Mouse (Mus musculus): Measurements from ENCODE around the gene Rapgef4.

Gene Rapgef4

DNA sequence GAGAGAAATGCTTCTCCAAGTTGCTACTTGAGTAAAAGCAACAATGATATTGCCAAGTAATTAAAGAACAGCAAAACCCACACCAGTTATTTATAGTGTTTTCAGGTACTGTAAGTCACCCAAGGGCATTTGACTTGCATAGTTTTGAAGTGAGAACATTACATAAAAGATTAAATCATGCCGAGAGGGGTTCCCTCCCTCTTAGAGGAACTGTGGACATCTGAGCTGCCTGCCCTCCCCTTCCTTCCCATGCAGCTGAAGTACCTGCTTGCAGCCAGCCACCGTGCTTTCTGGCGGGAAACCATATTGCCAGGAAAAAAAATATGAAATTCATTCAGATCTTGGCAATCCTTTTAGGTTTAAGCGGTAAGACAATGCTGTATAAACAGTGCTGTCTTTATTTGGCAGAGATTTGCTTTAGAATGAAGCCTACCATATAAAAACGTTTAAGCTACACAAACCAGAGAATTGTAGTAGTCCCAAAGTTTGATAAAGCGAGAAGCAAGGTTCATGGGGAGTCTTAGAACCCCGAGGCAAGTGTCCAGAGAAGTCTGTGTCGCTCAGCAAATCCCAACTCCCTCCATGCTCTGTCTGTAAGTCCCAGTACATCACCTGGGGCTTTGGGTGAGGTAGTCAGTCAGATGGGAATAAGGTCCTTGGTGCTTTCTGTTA is 174.2 kb downstream of the Rapgef4 start:
- DNase-seq: no peak

- no peak for DNase-seq
Measured at GRCm38 (mm10) chr2:72156484-72156883, 175.4 kb downstream of the Rapgef4 start.

GRCm38 (mm10) chr2:72157561-72157960 is 176.5 kb downstream of the Rapgef4 start:
- no peak for DNase-seq

- DNase-seq: no peak
Measured at GRCm38 (mm10) chr2:72158045-72158444, 177.0 kb downstream of the Rapgef4 start.

- DNase-seq: no peak
Measured at GRCm38 (mm10) chr2:72158691-72159225, 177.7 kb downstream of the Rapgef4 start.

DNA sequence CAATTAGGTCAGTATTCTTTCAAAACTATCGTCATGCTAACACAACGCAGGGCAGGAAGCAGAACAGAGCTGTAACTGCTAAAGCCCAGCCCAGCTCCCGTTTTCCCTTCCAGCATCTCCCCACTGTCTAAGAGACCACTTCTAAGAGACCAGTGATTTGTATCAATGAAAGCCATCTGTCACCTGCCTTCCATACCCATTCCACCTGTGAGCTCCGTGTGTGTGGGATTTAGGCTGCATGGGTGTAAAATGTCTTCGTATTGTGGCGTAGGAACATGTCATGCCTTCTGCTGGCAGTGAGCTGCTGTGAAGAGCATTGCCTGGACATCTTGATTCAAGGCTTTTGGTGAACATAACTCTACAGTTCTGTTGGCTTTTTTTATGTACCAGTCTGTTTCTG is 178.2 kb downstream of the Rapgef4 start:
- DNase-seq: no peak

GRCm38 (mm10) chr2:72165136-72165854 is 184.3 kb downstream of the Rapgef4 start:
- DNase-seq: peak; percentile 54 to 58

DNA sequence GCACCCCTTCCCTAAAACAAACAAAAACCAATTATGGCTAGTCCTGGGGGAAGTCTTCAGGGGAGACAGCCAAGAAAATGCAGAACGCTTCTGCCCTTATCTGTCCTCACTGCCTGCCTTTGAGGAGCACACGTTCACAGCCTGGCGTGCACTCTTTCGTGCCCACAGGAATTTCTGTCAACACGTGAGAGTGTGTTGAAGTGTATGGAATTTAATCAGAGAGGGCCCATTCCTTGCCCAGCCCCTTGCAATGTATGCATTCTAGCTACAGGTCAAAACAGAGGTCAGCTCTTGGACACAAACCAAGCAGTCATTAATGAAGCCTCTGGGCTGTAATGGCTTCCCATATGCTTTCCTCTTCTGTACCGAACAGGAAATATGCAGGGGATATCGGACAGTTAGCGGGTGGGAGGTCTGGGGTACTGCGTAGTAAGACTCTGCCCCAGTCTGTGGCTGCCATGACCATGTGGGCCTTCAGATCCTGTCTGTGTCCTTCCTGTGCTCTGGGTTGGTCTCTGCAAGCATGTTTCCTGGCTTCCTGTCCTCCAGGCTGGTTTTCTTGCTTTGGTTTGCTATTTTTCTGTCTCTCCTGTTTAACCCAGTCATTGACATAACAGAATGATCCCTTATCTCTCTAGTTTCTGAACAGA is 188.5 kb downstream of the Rapgef4 start:
- no peak for DNase-seq

- DNase-seq: no peak
Measured at GRCm38 (mm10) chr2:72170546-72170945, 189.5 kb downstream of the Rapgef4 start.

DNA sequence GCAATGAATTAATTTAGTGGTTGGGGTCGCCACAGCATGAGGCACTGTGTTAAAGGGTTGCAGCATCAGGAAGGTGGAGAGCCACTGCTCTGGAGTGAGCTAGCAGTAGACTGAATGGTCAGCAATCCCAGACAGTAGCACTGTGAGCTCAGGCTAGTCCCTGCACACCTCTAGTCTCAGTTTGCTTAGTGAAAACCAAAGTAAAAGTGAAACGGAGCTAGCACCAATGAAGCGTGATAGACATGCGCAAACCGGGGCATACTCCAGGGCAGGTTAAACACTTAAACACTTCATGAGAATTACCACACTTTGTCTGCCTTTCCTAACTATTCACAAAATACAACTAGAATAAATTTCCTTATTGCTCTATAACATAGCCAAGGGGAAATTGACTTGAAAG is 190.2 kb downstream of the Rapgef4 start:
- no peak for DNase-seq

DNA sequence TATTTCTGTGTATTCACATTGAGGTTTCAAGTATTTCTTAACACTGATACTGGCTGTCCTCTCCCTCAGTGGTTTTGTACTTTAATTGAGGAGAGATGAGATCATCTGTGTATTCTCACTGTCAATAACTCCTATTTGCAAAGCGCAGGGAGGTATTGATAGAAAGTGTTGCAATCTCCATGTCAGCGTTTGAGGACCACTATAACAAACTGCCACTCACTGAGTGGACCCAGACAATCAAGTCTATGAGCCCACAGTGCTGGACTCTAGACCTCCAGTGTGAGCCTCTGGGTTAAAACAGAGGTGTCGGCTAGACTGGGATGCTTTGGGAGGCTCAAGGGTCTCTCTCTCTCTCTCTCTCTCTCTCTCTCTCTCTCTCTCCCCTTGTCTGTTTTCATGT is 192.0 kb downstream of the Rapgef4 start:
- DNase-seq: no peak

DNA sequence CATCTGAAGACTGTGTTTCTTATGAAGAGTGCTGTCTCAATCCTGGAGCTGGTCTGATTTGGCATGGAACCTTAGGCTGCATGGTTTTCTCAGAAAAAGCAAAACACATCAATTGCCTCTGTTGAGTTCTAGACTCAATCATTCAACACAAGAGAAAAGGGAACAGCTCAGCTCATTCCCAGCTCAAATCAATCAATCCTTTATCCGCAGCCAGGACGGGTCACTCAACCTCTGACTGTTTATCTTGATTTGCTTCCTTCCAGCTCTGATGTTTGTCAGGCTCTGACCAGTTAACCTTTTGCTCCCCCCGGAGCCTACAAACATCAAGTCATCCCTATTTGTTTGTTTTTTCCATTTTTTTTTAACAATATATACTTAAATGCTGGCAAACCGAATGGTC is 192.8 kb downstream of the Rapgef4 start:
- DNase-seq: no peak

DNA sequence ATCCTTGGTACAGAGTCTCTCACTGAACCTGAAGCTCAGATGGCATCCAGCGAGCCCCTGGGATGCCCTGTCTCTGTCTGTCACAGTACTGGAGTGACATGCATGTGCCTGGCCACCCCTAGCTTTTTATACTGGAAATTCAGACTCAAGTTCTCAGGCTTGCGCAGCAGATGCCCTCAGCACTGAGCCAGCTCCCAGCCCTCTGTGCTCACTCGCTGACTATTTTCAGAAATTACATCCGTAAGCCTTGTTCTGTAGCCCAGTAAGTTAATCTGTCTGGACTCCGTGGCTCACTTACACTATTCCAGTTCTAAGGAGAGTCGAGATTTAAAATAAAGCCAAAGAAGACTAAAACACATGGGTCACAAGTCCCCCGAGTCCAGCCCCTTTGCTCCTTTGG is 194.5 kb downstream of the Rapgef4 start:
- DNase-seq: no peak

- no peak for DNase-seq
Measured at GRCm38 (mm10) chr2:72175971-72176370, 194.9 kb downstream of the Rapgef4 start.

DNA sequence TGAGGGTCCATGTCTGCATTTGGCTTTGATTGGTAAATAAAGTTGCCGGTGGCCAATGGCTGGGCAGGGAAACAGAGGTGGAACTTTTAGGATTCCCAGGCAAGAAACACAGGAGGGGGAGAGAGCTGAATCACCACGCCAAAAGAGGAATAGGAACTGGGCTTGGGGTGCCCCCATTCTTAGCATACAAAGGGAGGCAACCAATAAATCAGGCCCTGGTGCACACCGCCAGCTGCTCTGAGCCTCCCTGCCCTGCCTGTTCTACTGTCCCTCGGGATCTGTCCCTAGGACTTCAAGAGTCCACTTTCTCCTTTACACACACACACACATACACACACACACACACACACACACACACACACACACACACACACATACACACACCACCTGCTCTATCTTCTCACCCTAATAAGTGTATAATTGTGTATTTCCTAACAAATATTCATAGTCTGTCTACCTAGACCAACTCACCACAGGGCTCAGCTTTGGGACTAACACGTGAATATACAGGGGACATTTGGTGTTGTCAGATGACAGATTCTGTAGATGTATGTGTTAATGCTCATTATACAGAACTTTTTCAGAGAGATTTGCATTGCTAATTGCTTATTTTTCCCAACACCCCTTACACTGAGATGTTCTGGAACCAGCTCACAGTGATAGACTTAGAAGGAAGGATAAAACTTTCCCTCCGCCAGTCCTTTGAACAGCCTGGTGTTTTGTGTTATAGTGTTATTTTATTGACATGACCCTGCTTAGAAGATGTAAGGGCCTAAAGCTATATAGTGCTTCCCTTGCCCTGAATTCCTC is 196.4 kb downstream of the Rapgef4 start:
- no peak for DNase-seq

DNA sequence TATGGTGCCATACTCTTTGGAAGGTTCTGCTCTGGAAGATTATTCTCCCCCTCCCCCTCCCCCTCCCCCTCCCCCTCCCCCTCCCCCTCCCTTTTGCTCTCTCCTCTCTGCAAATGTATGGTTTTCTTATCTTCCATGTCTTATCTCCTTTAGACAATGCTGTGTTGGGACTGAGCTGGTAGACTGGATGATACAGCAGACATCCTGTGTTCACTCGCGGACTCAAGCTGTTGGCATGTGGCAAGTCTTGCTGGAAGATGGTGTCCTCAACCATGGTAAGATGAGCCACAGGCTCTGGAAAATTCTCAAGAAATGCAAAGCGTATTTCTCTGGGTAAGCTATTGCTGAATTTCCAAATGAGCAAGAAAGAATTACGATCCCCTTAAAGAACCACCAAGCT is 197.0 kb downstream of the Rapgef4 start:
- no peak for DNase-seq

GRCm38 (mm10) chr2:72178515-72178914 is 197.5 kb downstream of the Rapgef4 start:
- no peak for DNase-seq

GRCm38 (mm10) chr2:72179600-72180301 is 198.7 kb downstream of the Rapgef4 start:
- DNase-seq: no peak

DNA sequence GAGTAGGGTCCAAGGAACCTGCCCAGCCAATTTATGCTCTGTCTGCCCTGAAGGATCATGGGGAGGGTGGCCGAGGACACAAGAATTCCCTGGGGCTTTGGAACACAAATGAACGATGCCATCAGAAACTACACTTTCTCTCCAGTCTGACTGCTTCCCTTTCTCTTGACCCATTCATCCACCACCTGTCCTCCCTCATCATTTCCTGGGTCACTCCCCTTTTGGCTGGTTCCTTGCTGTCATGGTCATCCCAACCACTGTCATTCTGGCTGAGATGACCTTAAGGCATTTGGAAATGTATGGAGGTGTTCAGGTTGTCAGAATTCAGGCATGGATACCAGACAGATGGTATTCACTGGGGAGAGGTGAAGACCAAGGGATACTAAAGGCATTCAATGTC is 200.4 kb downstream of the Rapgef4 start:
- no peak for DNase-seq

GRCm38 (mm10) chr2:72183751-72184150 is 202.7 kb downstream of the Rapgef4 start:
- DNase-seq: no peak

GRCm38 (mm10) chr2:72196190-72196965 is 215.3 kb downstream of the Rapgef4 start:
- DNase-seq: peak in 1 of 2 experiments; percentile 26

Measured in cerebellum, postnatal 36 days (tissue).